Mouse (Mus musculus): ENCODE data around the gene Ipcef1. TPM values are rescaled to one million over a fixed set of nuclear protein-coding genes. Genes with fewer than 3 reads are reported as not detected.

The Ipcef1 gene
- polyA plus RNA-seq, 1 experiment from 2014 or later, result 1.1 TPM

DNA sequence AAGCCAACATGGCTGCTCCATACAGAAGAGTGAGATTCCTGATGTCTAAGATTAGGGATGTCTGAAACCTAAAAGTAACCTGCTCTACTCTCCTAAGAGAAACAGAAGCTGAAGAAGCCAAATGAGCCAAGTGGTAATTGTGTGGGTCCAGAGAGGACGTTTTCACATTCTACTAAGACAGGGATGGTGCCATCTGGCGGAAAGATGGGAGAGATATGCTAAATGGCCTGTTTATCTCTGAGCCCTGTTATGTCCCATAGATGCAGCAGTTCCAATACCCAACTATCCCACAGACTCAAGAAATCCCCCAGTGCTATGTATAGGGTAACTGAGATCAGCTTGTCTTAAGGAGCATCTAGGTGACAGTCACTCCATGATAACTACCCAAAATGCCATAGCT is 74.4 kb downstream of the Ipcef1 start:
- WGBS, result 78% methylated on average over 2 of the region's 2 CpGs
- Histone ChIP-seq H3K36me3 (ENCODE audit: control insufficient read depth, insufficient read depth, low read length) (no peaks in the 10 kb centered on the region), H3K27ac (replicated peaks; ENCODE audit: low read depth, low read length) (no peak overlapping the region), H3K4me2 (ENCODE audit: low read length) (no peak overlapping the region), H3K9ac (replicated peaks; ENCODE audit: low read length) (no peak overlapping the region), H3K4me1 (ENCODE audit: control insufficient read depth, insufficient read depth, low read length) (no peaks in the 10 kb centered on the region), H3K4me3 (replicated peaks; ENCODE audit: low read depth, low read length) (no peak overlapping the region), H3K27me3 (ENCODE audit: control insufficient read depth, insufficient read depth, low read length) (no peaks in the 10 kb centered on the region), H3K9me3 (ENCODE audit: control insufficient read depth, low read length) (no peaks in the 10 kb centered on the region)
- ATAC-seq (ENCODE audit: low FRiP score, low TSS enrichment) (no peak), DNase-seq (no peak)

GRCm38 (mm10) chr10:6968334-6968733 is 83.9 kb downstream of the Ipcef1 start:
- Histone ChIP-seq H3K9ac (replicated peaks; ENCODE audit: low read length) (no peak overlapping the region), H3K27me3 (ENCODE audit: control insufficient read depth, insufficient read depth, low read length) (no peaks in the 10 kb centered on the region), H3K4me2 (ENCODE audit: low read length) (no peak overlapping the region), H3K27ac (replicated peaks; ENCODE audit: low read depth, low read length) (peak overlapping the region; percentile 49; the same call in 1 of the 2 replicates), H3K4me3 (replicated peaks; ENCODE audit: low read depth, low read length) (no peak overlapping the region), H3K36me3 (ENCODE audit: control insufficient read depth, insufficient read depth, low read length) (no peaks in the 10 kb centered on the region), H3K4me1 (ENCODE audit: control insufficient read depth, insufficient read depth, low read length) (no peaks in the 10 kb centered on the region), H3K9me3 (ENCODE audit: control insufficient read depth, low read length) (no peaks in the 10 kb centered on the region)
- DNase-seq (no peak), ATAC-seq (ENCODE audit: low FRiP score, low TSS enrichment) (no peak)
- WGBS, result 70% methylated on average over 1 of the region's 1 CpGs

GRCm38 (mm10) chr10:6967588-6968242 is 84.6 kb downstream of the Ipcef1 start:
- Histone ChIP-seq H3K27ac (replicated peaks; ENCODE audit: low read depth, low read length) (no peak overlapping the region; the same call in 1 of the 2 replicates), H3K4me1 (ENCODE audit: control insufficient read depth, insufficient read depth, low read length) (no peaks in the 10 kb centered on the region), H3K9ac (replicated peaks; ENCODE audit: low read length) (no peak overlapping the region), H3K4me3 (replicated peaks; ENCODE audit: low read depth, low read length) (no peak overlapping the region), H3K4me2 (ENCODE audit: low read length) (no peak overlapping the region), H3K27me3 (ENCODE audit: control insufficient read depth, insufficient read depth, low read length) (no peaks in the 10 kb centered on the region), H3K36me3 (ENCODE audit: control insufficient read depth, insufficient read depth, low read length) (no peaks in the 10 kb centered on the region), H3K9me3 (ENCODE audit: control insufficient read depth, low read length) (no peaks in the 10 kb centered on the region)
- WGBS, result 73% methylated on average over 8 of the region's 8 CpGs
- 0 out of 2 replicates have a peak, but pooled peaks have one; percentile 53 for ATAC-seq (ENCODE audit: low FRiP score, low TSS enrichment)
- DNase-seq, result no peak

GRCm38 (mm10) chr10:6958791-6959190 is 93.5 kb downstream of the Ipcef1 start:
- no peak overlapping the region for H3K9ac ChIP-seq (replicated peaks; ENCODE audit: low read length)
- H3K36me3 ChIP-seq (ENCODE audit: control insufficient read depth, insufficient read depth, low read length), result no peaks in the 10 kb centered on the region
- H3K4me1 ChIP-seq (ENCODE audit: control insufficient read depth, insufficient read depth, low read length), result no peaks in the 10 kb centered on the region
- no peak overlapping the region for H3K27ac ChIP-seq (replicated peaks; ENCODE audit: low read depth, low read length)
- DNase-seq (no peak), ATAC-seq (ENCODE audit: low FRiP score, low TSS enrichment) (no peak)
- H3K4me2 ChIP-seq (ENCODE audit: low read length), result no peak overlapping the region
- WGBS, result 80% methylated on average over 5 of the region's 5 CpGs
- no peaks in the 10 kb centered on the region for H3K9me3 ChIP-seq (ENCODE audit: control insufficient read depth, low read length)
- no peak overlapping the region for H3K4me3 ChIP-seq (replicated peaks; ENCODE audit: low read depth, low read length)
- no peaks in the 10 kb centered on the region for H3K27me3 ChIP-seq (ENCODE audit: control insufficient read depth, insufficient read depth, low read length)

GRCm38 (mm10) chr10:6956357-6956756 is 95.9 kb downstream of the Ipcef1 start:
- no peaks in the 10 kb centered on the region for H3K36me3 ChIP-seq (ENCODE audit: control insufficient read depth, insufficient read depth, low read length)
- 96% methylated on average over 2 of the region's 2 CpGs for WGBS
- no peak overlapping the region for H3K4me3 ChIP-seq (replicated peaks; ENCODE audit: low read depth, low read length)
- no peak overlapping the region for H3K27ac ChIP-seq (replicated peaks; ENCODE audit: low read depth, low read length)
- DNase-seq, result no peak
- ATAC-seq (ENCODE audit: low FRiP score, low TSS enrichment), result no peak
- no peak overlapping the region for H3K9ac ChIP-seq (replicated peaks; ENCODE audit: low read length)
- H3K4me2 ChIP-seq (ENCODE audit: low read length), result no peak overlapping the region
- H3K27me3 ChIP-seq (ENCODE audit: control insufficient read depth, insufficient read depth, low read length), result no peaks in the 10 kb centered on the region
- no peaks in the 10 kb centered on the region for H3K9me3 ChIP-seq (ENCODE audit: control insufficient read depth, low read length)
- no peaks in the 10 kb centered on the region for H3K4me1 ChIP-seq (ENCODE audit: control insufficient read depth, insufficient read depth, low read length)

DNA sequence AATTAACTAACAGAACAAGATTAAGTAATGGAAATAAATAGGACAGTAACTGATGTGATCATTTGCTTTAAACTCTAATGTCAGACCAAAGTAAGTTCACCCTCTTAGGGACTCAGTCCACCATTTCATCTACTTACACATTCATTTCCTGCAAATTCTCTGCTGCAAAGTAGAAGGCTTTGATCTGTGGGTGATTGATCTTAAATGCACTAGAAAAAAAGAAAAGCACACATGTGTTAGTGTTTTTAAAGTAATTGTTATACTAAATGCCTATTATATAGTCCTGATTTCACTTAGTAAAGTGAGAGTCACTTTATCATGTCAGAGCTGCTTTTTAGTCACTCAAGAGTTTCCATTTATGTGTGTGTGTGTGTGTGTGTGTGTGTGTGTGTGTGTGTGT is 97.7 kb downstream of the Ipcef1 start:
- no peak overlapping the region for H3K4me2 ChIP-seq (ENCODE audit: low read length)

DNA sequence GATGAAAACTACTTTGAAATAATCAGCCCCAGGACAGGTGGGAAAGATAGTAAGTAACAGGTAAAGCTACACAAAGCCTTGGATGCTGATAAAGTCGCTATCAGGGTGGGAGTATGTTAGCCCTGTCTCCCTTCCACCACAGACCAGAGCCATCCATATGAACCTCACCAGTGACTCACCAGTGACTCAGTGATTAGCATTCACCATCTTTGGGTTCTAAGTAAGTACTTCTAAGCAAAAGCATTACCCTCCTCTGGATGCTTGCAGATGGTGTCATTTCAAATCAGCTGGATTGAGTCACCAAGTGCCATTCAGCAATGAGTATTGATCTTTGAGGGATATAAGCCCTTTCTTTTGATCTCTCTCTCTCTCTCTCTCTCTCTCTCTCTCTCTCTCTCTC is 99.2 kb downstream of the Ipcef1 start:
- Histone ChIP-seq H3K27ac (replicated peaks; ENCODE audit: low read depth, low read length) (no peak overlapping the region), H3K27me3 (ENCODE audit: control insufficient read depth, insufficient read depth, low read length) (no peaks in the 10 kb centered on the region), H3K4me1 (ENCODE audit: control insufficient read depth, insufficient read depth, low read length) (no peaks in the 10 kb centered on the region), H3K9ac (replicated peaks; ENCODE audit: low read length) (no peak overlapping the region), H3K4me2 (ENCODE audit: low read length) (no peak overlapping the region), H3K9me3 (ENCODE audit: control insufficient read depth, low read length) (no peaks in the 10 kb centered on the region), H3K4me3 (replicated peaks; ENCODE audit: low read depth, low read length) (no peak overlapping the region), H3K36me3 (ENCODE audit: control insufficient read depth, insufficient read depth, low read length) (no peaks in the 10 kb centered on the region)
- ATAC-seq (ENCODE audit: low FRiP score, low TSS enrichment) (no peak), DNase-seq (no peak)
- 71% methylated on average over 1 of the region's 1 CpGs for WGBS

More for the DNA sequence above, 97.7 kb downstream of the Ipcef1 start:
- H3K4me3 ChIP-seq (replicated peaks; ENCODE audit: low read depth, low read length), result no peak overlapping the region
- H3K9ac ChIP-seq (replicated peaks; ENCODE audit: low read length), result no peak overlapping the region
- H3K27ac ChIP-seq (replicated peaks; ENCODE audit: low read depth, low read length), result no peak overlapping the region
- DNase-seq (no peak), ATAC-seq (ENCODE audit: low FRiP score, low TSS enrichment) (no peak)
- H3K27me3 ChIP-seq (ENCODE audit: control insufficient read depth, insufficient read depth, low read length), result no peaks in the 10 kb centered on the region
- no peaks in the 10 kb centered on the region for H3K9me3 ChIP-seq (ENCODE audit: control insufficient read depth, low read length)
- no peaks in the 10 kb centered on the region for H3K4me1 ChIP-seq (ENCODE audit: control insufficient read depth, insufficient read depth, low read length)
- no peaks in the 10 kb centered on the region for H3K36me3 ChIP-seq (ENCODE audit: control insufficient read depth, insufficient read depth, low read length)

DNA sequence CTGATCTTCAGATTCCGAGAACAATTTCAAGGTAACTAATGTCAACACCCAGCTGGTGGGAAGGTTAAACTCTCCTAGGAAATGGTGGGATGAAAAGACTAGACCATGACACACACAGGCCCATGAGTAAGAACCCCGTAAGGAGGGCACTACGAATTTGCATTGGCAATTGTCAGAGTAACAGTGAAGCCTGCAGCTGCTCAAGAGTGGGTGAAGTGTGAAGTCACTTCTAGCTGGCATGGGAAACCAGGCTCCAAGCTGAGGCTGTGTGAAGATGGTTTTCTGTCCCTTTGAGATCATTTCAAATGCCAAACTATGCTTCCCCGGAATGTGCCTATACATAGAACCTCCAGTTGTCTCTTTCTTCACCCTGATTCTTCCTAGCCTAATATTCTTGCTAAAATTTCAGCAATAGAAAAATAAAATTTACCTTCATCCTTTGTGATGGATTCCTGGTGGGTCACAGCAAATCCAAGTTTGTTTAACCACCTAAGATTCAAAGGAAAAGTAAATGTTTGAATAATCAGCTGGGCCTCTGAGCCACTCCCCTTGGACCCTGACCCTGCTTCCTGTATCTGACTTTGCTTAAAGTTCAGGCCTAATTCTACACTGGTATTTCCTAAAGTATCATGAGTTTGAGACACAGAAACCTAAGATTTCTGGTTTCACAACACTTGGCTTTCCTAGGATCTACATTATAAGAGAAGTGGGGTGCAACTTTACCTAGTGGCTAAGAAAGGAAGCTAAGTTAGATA is 115.4 kb downstream of the Ipcef1 start:
- Histone ChIP-seq H3K27ac (replicated peaks; ENCODE audit: low read depth, low read length) (no peak overlapping the region), H3K27me3 (ENCODE audit: control insufficient read depth, insufficient read depth, low read length) (no peaks in the 10 kb centered on the region)
- no peak for DNase-seq

GRCm38 (mm10) chr10:6934776-6935175 is 117.5 kb downstream of the Ipcef1 start:
- Histone ChIP-seq H3K4me1 (ENCODE audit: control insufficient read depth, insufficient read depth, low read length) (no peaks in the 10 kb centered on the region), H3K36me3 (ENCODE audit: control insufficient read depth, insufficient read depth, low read length) (no peaks in the 10 kb centered on the region), H3K27ac (replicated peaks; ENCODE audit: low read depth, low read length) (no peak overlapping the region), H3K4me2 (ENCODE audit: low read length) (no peak overlapping the region), H3K9ac (replicated peaks; ENCODE audit: low read length) (no peak overlapping the region), H3K4me3 (replicated peaks; ENCODE audit: low read depth, low read length) (no peak overlapping the region), H3K9me3 (ENCODE audit: control insufficient read depth, low read length) (no peaks in the 10 kb centered on the region), H3K27me3 (ENCODE audit: control insufficient read depth, insufficient read depth, low read length) (no peaks in the 10 kb centered on the region)
- ATAC-seq (ENCODE audit: low FRiP score, low TSS enrichment) (no peak), DNase-seq (no peak)
- 68% methylated on average over 3 of the region's 3 CpGs for WGBS

More for the DNA sequence above, 115.4 kb downstream of the Ipcef1 start:
- no peak overlapping the region for H3K4me2 ChIP-seq (ENCODE audit: low read length)
- ATAC-seq (ENCODE audit: low FRiP score, low TSS enrichment), result no peak
- H3K4me1 ChIP-seq (ENCODE audit: control insufficient read depth, insufficient read depth, low read length), result no peaks in the 10 kb centered on the region
- no peaks in the 10 kb centered on the region for H3K36me3 ChIP-seq (ENCODE audit: control insufficient read depth, insufficient read depth, low read length)
- no peaks in the 10 kb centered on the region for H3K9me3 ChIP-seq (ENCODE audit: control insufficient read depth, low read length)
- WGBS, result 85% methylated on average over 4 of the region's 4 CpGs
- no peak overlapping the region for H3K4me3 ChIP-seq (replicated peaks; ENCODE audit: low read depth, low read length)
- H3K9ac ChIP-seq (replicated peaks; ENCODE audit: low read length), result no peak overlapping the region

All from midbrain, embryonic 14.5 days (tissue).